Mouse (Mus musculus) G1E (cell line): ENCODE results near the gene Snrnp25. TPM values are rescaled to one million over a fixed set of nuclear protein-coding genes. Genes with fewer than 3 reads are reported as not detected.

Source experiments
- ATAC-seq: 2 replicates; pipeline ENCODE4 v1.8.0; 2016; ENCODE audit warnings: mild to moderate bottlenecking; ENCODE audit not compliant: insufficient number of reproducible peaks, poor library complexity, low FRiP score, severe bottlenecking; ENCODE audit errors: extremely low read depth
- DNase-seq: peaks from one replicate; pipeline ENCODE4 v3.0.0; 2012; ENCODE audit warnings: low spot score
- H3K27me3 ChIP-seq: 2 replicates; pipeline ENCODE4 v1.6.1; 2012; ENCODE audit warnings: mild to moderate bottlenecking, low read length, inconsistent platforms; ENCODE audit not compliant: insufficient read depth
- H3K36me3 ChIP-seq: replicated peaks from 2 replicates; pipeline ENCODE3; 2012; ENCODE audit warnings: mild to moderate bottlenecking, inconsistent platforms
- H3K4me1 ChIP-seq: 2 replicates; pipeline ENCODE4 v1.6.1; 2012; ENCODE audit warnings: low read depth, low read length, inconsistent platforms, mixed read lengths; ENCODE audit not compliant: insufficient read depth
- H3K4me3 ChIP-seq: 2 replicates; pipeline ENCODE4 v1.5.1; 2012; ENCODE audit warnings: low read depth, mild to moderate bottlenecking, inconsistent platforms, low read length, moderate library complexity, mixed read lengths
- H3K9me3 ChIP-seq: replicated peaks from 2 replicates; pipeline ENCODE4 v1.6.1; 2012; ENCODE audit warnings: inconsistent platforms
- CTCF ChIP-seq: IDR thresholded peaks from 2 replicates; pipeline ENCODE4 v1.5.1; 2012; ENCODE audit warnings: low read depth, low read length, inconsistent platforms, mixed read lengths
- GATA1 ChIP-seq: IDR thresholded peaks from 2 replicates; pipeline ENCODE4 v1.6.1; 2012; ENCODE audit warnings: borderline replicate concordance, low read length, inconsistent platforms, mixed read lengths
- GATA2 ChIP-seq: IDR thresholded peaks from 2 replicates; pipeline ENCODE4 v1.6.1; 2012; ENCODE audit warnings: low read depth, low read length, inconsistent platforms, borderline replicate concordance
- POLR2AphosphoS5 ChIP-seq: IDR thresholded peaks from 2 replicates; pipeline ENCODE4 v1.6.1; 2012; ENCODE audit warnings: low read depth, low read length, inconsistent platforms; ENCODE audit not compliant: insufficient replicate concordance
- TAL1 ChIP-seq: conservative IDR thresholded peaks from 2 replicates; pipeline ENCODE4 v1.6.1; 2012; ENCODE audit warnings: low read depth, low read length, inconsistent platforms, mixed read lengths
- polyA plus RNA-seq: library from polyadenylated mRNA; stranded (reverse); fragments of >175 nt; gene quantifications from 2 replicates; pipeline ENCODE4 v1.2.3, GENCODE M21; 2012
- total RNA-seq, 2 experiments: library from RNA; stranded (forward) in 1 of 2; stranded (reverse) in 1 of 2; fragments of 200-1000 nt in 1 of 2; fragments of >200 nt in 1 of 2; fragmentation: Nextera tagmentation in 1 of 2; gene quantifications; 2 replicates each; pipeline ENCODE4 v1.2.3; 2014 to 2017

The Snrnp25 gene
- total RNA-seq (2014; fragmentation: Nextera tagmentation) (9.2 and 20.0 TPM in 2 replicates), total RNA-seq (2017) (62.5 and 68.7 TPM in 2 replicates), polyA plus RNA-seq (65.6 and 74.4 TPM in 2 replicates)

- Histone ChIP-seq H3K4me3 (peak within 1 kb of the TSS; percentile 94), H3K27me3 (no peaks in the 10 kb centered on the region), H3K4me1 (peaks cover 44% of the 10 kb centered on the region), H3K36me3 (peaks cover 39% of the 10 kb centered on the region), H3K9me3 (no peaks in the 10 kb centered on the region)
- TF ChIP-seq CTCF (peak; percentile 30; the same call in 1 of the 2 replicates), TAL1 (no peak), GATA1 (no peak), POLR2AphosphoS5 (no peak), GATA2 (no peak)
- DNase-seq (peak; percentile 100), ATAC-seq (peak; percentile 99)
Observed at GRCm38 (mm10) chr11:32205058-32205873, at the start of gene Snrnp25. Gene Snrnp25, plus strand, starts transcription at chr11:32205415.

GRCm38 (mm10) chr11:32156854-32157630 is 48.2 kb upstream of the Snrnp25 start:
- TF ChIP-seq GATA1 (no peak), TAL1 (no peak), GATA2 (no peak), CTCF (no peak)
- H3K27me3 ChIP-seq: peaks cover 19% of the 10 kb centered on the region
- H3K9me3 ChIP-seq: no peaks in the 10 kb centered on the region
- DNase-seq (no peak), ATAC-seq (no peak)
- no peak overlapping the region for H3K4me3 ChIP-seq
- peaks cover 4% of the 10 kb centered on the region for H3K4me1 ChIP-seq
- H3K36me3 ChIP-seq: no peaks in the 10 kb centered on the region

DNA sequence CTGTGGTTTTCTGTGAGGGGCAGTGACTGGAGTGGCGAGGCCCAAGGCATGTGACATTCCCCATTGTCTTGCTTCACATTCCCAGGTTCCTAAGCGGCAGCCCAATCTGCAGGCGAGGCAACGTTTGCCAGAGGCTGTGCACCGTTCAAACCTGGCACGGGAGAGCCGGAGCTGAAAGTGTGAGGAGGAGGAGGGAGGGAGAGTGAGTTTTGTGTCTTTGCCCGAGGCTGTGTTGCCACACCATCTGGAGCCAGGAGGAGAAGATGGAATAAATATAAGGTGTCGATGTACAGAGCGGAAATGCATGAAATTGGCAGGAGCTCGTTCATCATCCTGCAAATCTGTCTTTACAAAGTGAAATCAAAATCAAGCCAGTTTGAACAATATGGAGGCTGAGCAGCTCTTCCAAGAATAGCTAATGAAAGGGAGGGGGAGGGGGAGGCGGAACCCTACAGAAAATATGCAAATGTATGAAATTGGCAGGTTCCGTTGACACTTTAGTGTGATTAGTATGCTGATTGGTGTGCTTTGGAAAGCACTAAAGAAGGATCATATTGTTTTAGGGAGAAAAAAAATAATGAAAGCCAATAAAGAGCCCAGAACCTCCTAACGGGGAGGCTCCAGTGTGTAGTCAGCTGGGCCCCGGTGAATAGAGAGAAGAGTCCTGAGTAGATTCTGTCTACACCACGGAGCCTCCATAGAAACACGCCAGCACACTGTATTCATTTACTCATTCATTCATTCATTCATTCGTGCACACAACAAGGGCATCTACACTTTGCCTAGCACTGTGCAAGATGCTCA is 47.2 kb upstream of the Snrnp25 start:
- Histone ChIP-seq H3K27me3 (peaks cover 21% of the 10 kb centered on the region), H3K9me3 (no peaks in the 10 kb centered on the region), H3K36me3 (no peaks in the 10 kb centered on the region), H3K4me1 (peaks cover 10% of the 10 kb centered on the region), H3K4me3 (no peak overlapping the region)
- ATAC-seq: no peak
- no peak for DNase-seq
- no peak for TF ChIP-seq POLR2AphosphoS5
- TF ChIP-seq GATA2: no peak
- TF ChIP-seq TAL1: no peak
- no peak for TF ChIP-seq GATA1
- no peak for TF ChIP-seq CTCF

GRCm38 (mm10) chr11:32159176-32159575 is 46.0 kb upstream of the Snrnp25 start:
- TF ChIP-seq CTCF (no peak), TAL1 (no peak), GATA1 (no peak), POLR2AphosphoS5 (no peak), GATA2 (no peak)
- H3K36me3 ChIP-seq: no peaks in the 10 kb centered on the region
- H3K9me3 ChIP-seq: no peaks in the 10 kb centered on the region
- DNase-seq (no peak), ATAC-seq (no peak)
- peaks cover 10% of the 10 kb centered on the region for H3K4me1 ChIP-seq
- H3K4me3 ChIP-seq: no peak overlapping the region
- H3K27me3 ChIP-seq: peaks cover 26% of the 10 kb centered on the region

DNA sequence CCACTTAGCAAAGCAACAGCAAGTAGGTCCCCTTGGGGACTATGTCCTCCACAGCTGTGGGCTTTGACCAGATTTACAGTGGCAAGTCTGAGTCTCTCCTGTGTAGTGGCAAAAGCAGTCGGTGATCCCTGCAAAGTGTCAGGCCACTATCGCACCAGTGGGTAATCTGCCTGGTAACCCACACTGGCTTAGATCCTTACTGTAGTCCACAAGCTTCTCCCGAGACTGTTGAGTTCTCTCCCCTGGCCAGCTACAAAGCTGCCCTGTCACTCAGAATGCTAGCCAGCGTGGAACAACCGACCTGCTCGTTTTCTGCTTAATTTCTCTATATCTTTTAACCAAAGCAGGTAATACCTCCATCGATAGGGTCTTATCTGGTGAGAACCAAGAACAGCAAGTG is 44.9 kb upstream of the Snrnp25 start:
- Histone ChIP-seq H3K27me3 (peaks cover 26% of the 10 kb centered on the region), H3K9me3 (no peaks in the 10 kb centered on the region), H3K36me3 (no peaks in the 10 kb centered on the region), H3K4me1 (peaks cover 10% of the 10 kb centered on the region), H3K4me3 (no peak overlapping the region)
- no peak for ATAC-seq
- TF ChIP-seq POLR2AphosphoS5 (no peak), CTCF (no peak), GATA1 (no peak), GATA2 (no peak), TAL1 (no peak)
- no peak for DNase-seq

DNA sequence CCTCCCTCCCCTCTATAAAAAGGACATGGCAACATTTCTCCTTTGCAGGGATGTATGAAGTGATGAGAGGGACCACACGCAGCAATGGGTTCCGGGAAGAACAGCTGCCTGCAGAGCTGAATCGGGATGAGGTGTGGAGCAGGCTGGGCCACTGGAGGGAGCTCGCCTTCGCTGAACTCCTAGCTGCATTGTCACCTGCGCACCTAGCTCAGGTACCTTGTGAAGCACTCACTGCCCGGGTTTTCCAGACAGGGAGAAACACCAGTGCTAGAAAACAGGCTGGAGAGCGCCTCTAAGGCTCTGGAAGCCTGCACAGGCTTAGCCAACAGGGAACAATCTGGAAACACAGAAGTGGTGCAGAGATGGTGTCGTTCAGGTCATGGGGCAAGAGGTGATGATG is 43.7 kb upstream of the Snrnp25 start:
- Histone ChIP-seq H3K4me3 (no peak overlapping the region), H3K27me3 (peaks cover 30% of the 10 kb centered on the region), H3K4me1 (peaks cover 10% of the 10 kb centered on the region), H3K9me3 (no peaks in the 10 kb centered on the region), H3K36me3 (no peaks in the 10 kb centered on the region)
- ATAC-seq (no peak), DNase-seq (no peak)
- TF ChIP-seq GATA1 (no peak), GATA2 (no peak), POLR2AphosphoS5 (no peak), CTCF (no peak)
